Mouse (Mus musculus) T-helper 2 cell (primary cell): ENCODE results near the gene Ccl3.

ENCODE experiments used
- in situ Hi-C: fragments of 300-600 bp; cut with MboI, MseI; formaldehyde crosslinking; loops from one replicate; pipeline ENCODE4 v1.15.1; 2025; ENCODE audit warnings: high pct_unique_total_duplicates

Ccl3 gene

DNA sequence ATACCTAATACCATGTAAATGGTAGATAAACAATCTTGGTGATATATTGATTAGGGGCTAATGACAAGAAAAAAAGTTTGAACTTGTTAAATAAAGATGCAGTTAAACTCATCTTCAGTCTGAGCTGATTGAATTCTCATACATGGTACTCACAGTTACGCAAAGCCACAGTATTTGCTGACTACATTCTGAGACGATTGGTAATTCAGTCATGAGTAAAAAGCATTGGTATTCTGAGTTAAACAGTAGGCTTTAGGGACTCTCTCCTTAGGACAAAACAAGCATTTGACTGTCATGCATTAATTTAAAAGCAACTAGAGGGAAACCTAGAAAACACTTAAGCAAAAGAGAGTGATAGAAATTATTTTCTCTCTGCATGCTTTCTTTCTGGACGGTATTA, 25.6 kb downstream of the Ccl3 start:
- in situ Hi-C loops = loop anchor here (25.0 kb wide), 1 partner anchor 1114 kb away; no protein-coding TSS in a partner anchor

DNA sequence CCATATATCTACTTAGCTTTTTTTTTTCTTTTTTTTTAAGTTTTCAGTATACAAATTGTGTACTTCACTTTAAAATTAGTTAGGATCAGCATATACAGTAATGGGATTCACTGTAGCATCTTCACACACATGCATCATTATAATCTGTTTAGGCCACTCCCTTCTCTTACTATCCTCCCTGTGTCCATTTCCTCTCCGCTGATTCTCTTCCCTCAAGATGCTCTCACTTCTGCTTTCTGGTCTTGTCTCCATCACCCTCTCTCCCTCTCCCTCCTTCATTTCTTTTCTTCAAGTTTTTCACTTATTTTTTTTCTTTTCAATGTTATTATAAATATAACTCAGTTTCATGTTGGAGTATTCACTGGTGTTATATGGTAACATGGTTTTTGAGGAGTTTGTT, 30.1 kb downstream of the Ccl3 start:
- in situ Hi-C loops = loop anchor here (25.0 kb wide), 1 partner anchor 1118 kb away; no protein-coding TSS in a partner anchor

DNA sequence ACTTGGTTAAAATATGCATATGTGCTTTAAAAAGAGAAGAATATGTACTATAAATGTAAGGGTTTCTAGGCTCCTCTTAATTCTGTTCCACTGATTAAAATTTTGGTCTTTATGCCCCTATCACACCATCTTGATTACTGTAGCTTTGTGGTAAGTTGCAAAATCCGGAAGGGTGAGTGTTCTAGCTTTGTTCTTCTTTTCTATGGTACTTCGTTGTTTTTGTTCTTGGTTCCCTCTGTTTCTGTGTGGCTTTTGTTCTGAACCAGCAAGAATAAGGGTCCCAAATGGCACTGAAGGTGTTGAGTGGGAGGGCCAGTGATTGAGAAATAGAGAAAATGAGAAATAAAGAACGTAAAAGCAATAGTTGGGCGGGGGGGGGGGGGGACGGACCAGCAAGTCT, 30.9 kb downstream of the Ccl3 start:
- in situ Hi-C loops = loop anchor here (25.0 kb wide), 1 partner anchor 1119 kb away; no protein-coding TSS in a partner anchor

DNA sequence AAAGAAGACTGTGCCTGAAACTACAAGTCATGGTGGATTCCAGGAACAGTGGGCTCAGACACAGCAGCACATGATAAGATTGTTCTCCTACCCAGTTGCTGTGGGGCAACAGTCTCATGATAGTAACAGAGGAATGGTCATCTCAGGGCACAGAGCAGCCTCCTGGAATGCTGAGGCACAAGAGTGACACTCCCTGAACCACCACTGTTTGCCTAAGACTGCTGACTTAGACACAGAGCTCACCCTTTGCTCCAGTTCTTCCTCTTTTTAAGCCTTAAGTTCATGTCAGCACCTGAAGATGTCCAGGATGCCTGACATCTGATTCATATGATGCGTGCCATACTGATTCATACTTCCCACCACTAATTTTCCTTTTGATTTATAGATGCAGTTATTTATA, 32.6 kb downstream of the Ccl3 start:
- in situ Hi-C loops = loop anchor here (25.0 kb wide), 1 partner anchor 1121 kb away; no protein-coding TSS in a partner anchor

DNA sequence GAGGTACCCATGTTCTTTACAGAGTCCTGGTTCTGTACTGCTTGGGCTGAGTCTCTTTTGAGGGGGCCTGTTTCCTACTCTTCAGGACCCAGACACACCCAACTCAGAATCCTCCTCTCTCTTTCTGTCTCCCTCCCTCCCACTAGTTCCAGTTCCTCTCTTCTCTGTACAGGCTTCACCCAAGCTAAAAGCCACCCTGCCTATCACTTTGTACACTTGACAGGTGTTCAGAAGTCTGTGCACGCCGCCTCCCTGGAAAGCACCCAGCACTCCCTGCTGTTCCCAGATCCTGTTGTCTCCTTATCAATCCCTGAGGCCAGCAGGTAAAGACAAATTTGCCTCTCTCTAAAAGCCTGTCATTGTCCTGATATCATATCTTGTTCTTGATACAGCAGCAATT, 38.3 kb downstream of the Ccl3 start:
- in situ Hi-C loops = loop anchor here (25.0 kb wide), 1 partner anchor 1126 kb away; no protein-coding TSS in a partner anchor

DNA sequence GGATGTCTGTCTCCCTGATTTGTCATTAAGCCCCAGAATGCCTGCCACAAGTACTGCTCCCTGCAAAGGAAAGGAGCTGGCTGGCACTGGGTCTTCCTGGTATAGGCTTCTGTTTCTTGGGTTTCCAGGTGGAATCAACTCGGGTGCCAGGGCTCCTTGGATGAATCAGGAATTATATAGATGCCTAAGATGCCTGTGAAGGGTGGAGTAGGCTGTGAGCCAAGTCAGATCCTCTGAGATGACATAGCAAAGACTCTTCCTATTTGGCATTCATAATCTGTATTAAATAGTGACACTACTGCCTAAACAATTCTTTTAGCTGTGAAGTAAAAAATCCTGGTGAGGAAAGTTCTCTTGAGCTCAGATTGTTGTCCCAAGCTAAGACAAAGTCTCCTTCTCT, 42.8 kb downstream of the Ccl3 start:
- in situ Hi-C loops = loop anchor here (25.0 kb wide), 1 partner anchor 1131 kb away; no protein-coding TSS in a partner anchor

DNA sequence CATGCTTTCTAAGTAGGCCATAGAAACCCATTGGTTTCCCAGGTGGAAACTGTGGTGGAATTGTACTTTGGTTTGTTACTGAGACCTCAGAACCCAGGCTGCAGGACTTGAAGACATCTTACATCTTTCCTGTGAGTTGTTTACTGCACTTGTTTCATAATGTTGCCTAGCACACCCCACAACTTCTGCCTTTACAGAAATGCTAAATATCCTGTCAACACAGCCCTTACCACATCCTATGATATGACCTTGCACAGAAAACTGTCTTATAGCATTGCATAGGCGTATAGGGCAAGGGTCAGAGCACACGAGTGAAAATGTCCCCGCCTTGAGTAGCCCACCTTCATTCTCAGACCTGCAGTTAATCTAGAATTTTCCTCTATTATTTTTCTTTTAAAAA, 43.6 kb downstream of the Ccl3 start:
- in situ Hi-C loops = loop anchor here (25.0 kb wide), 1 partner anchor 1132 kb away; no protein-coding TSS in a partner anchor

DNA sequence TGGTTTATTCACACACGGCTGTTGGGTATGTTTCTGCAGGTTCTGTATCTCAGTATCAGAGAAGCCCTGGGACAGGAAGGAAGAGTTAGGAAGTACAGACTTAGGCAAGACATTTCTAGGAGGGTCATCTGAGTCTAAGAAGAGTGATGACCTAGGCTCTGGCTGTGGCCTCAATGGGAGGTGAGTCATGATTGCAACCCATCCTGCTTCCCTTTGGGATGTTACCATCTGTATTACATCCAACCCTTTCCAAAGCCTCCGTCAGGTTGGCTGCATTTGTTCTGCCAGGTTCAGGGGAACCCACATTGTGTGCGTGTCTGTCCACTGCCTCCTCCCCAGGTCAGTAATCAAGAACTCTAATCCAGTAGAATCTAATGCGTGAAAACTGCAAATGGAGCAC, 44.5 kb downstream of the Ccl3 start:
- in situ Hi-C loops = loop anchor here (25.0 kb wide), 1 partner anchor 1133 kb away; no protein-coding TSS in a partner anchor

DNA sequence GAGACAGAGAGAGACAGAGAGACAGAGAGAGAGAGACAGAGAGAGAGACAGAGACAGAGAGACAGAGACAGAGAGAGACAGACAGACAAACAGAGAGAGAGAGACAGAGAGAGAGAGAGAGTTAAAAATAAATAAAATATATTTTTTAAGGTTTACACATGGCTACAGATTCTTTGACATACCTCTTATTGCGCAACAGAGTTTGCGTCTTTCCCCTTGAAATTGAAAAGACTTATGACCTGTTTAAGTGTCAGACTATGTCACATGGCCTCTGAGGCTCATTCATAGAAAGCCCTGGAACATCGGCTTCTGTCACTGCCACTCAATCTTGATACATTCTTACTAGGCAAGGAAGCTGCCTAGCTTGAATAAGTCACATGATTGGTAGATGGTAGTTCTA, 45.8 kb downstream of the Ccl3 start:
- in situ Hi-C loops = loop anchor here (25.0 kb wide), 1 partner anchor 1134 kb away; no protein-coding TSS in a partner anchor

DNA sequence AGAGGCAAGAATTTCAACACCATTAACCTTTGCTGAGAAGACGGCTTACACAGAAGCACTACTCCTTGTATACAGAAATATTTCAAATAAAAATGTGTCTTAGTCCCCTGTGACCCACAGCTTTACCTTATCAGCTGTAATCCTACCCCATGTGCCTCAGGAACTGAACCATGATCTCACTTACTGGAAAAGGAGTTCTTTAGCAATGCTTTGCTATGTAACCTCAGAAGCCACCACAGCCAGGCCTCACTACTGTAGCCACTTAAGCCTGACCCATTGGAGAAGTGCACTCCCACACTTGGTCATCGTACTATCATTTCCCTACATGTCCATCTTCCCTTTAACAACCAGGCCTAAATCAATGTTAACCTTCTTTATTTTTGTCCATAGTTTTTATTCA, 48.6 kb downstream of the Ccl3 start:
- in situ Hi-C loops = loop anchor here (25.0 kb wide), 1 partner anchor 1137 kb away; no protein-coding TSS in a partner anchor

DNA sequence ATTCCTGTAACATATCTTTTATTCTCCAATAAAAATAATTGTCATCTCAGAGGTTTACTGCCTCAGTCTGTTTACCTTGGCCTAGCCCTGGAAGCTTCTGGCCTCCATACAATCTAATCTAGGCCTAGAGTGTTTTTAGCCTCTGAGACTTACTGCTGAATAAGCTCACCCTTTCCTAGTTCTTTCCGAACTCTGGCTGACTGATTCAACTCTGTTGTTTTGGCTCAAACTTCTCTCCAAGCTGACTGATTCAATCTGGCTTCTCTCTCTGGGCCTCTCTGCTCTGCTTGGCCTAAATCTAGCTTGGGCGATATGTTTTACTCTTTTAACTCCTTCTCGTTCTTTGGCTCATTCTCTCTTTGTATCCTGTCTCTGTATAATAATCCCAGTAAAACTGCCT, 50.2 kb downstream of the Ccl3 start:
- in situ Hi-C loops = no loop called here

DNA sequence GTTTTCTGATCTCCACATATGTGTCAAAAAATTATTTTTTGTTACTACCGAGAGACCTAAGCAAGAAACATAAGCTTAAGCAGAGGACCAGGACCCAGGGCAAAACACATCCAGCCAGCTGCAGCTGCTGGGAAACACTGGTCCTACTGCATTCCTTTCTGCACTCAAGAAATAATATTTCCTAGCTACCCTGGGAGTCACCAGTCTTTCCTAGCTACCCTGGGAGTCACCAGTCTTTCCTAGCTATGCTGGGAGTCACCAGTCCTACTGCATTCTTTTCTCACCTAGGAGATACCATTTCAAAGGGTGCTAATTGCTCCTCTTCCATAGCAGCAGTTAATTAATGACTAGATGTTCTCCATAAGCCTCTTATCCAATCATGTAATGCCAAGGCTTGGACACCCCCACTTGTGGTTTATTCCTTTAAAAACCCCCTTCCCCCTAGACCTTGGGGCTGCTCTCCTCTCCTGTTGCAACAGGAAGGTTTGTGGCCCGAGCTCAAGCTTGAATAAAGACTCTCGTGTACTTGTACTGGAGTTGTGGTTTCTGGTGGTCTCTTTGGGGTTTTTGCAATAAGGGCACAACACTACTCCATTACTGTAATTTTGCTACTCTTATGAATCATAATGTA, 50.8 kb downstream of the Ccl3 start:
- in situ Hi-C loops = no loop called here
